Mouse (Mus musculus) 416B (cell line): ENCODE results near the gene Adad1.

Source experiments
- DNase-seq: peaks from one replicate; pipeline ENCODE4 v3.0.0; 2011; ENCODE audit warnings: low read depth

Adad1 gene

DNA sequence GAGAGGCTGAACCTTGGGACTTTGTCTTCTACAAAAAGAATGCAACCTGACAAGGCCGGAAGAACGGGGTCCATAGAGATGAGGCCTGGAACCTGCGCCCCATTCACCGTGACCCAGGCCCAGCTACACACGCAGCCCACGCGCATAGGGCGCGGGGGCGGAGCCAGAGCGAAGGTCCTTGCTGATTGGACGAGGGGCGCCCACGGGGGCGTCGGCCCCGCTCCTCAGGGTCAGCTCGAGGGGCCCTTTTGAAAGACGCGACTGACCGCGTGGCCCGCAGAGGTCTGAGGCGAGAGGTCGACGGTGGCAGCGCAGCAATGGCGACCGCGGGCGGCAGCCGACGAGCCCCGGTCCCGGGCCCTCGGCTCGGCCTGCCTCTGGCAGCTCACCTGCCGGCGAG, at the start of gene Adad1:
Adad1 (plus strand) TSS at position 122 of the 400 bp plus-strand sequence.
- no peak for DNase-seq

DNA sequence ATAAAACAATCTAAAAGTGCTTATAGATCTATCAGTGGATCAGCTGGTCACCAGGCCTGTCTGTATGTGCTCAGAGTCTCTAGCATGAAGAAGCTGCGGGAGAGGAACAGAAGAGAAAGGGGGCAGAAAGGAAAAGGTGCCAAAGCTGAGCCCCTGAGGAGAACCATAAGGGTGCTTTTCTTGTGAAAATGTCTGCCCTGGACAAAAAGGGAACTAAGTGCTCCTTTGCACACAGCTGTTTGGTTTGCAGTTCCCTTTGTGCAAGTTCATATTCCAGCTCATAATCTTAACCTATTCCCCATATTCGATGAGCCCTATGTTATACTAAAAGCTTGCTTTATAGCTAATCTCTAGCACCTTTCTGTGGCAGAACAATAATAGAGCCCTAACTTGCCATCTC, 25.3 kb upstream of the Adad1 start:
- DNase-seq: peak; percentile 39

DNA sequence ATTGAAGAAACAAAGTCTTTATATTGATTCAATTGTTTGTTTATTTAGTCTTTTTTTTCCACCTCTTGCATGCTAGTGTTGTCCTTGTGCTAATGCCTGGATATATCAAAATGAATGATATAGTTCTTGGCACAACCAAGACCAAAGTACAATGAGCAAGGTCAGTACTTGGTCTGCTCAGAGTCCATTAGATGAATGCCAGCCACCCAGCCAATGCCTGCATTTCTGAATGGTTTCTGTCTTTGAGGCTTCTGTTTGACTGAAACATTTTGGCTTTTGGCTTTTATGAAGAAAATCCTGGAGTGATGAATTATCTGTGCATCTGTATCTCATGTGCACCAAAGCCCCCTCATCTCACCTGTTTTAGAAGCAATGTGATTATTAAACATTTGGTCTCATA, 23.5 kb upstream of the Adad1 start:
- no peak for DNase-seq

DNA sequence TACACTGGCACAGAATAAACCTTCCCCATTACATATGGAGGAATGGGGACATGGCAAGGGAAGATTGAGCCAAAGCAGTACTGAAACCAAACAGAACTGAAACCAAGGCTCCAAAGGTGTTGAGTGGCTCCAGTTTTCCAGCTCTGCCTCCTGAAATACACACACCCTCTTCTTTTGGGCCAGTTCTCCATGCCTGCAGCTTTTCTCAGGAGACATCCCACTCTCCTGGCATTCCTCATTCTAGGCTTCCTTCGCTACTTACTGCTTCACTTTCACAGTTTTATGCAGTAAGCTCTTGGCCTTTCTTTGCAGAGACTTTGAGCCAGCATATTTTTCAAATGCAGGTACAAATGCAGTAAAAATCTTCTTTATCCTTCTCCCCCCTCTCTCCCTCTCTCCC, 11.8 kb upstream of the Adad1 start:
- DNase-seq: no peak

DNA sequence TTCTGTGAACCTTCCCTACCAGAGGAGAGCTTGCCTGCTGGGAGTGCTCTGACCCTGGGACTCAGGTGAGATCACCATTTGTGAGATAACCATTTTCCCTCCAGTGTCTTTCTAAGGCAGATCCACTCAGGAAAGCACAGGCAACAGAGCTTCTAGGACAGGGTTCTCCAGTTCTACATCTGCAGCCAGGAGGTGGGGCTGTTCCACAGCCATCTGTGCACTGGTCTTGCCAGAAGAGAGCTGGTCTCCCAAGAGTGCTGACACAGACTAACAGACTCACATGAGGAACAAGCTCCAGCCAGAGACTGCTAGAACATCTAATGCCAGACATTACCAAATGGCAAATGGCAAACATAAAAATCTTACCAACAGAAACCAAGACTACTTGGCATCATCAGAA, 9.9 kb downstream of the Adad1 start:
- peak; percentile 32 for DNase-seq

DNA sequence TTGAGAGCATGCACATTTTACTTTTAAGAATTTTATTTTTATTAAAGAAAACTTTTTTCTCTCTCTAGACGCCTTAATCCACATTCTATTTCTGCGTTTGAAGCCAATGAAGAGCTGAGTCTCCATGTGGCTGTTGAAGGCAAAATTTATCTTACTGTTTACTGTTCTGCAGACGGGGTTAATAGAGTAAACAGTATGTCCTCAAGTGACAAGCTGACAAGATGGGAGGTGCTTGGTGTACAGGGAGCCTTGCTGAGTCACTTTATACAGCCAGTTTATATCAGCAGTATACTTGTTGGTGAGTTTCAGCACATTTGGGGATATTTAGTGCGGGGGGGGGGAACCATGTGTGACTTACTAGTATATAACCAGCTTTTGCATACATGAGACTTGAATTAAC, 21.5 kb downstream of the Adad1 start:
- DNase-seq: no peak

DNA sequence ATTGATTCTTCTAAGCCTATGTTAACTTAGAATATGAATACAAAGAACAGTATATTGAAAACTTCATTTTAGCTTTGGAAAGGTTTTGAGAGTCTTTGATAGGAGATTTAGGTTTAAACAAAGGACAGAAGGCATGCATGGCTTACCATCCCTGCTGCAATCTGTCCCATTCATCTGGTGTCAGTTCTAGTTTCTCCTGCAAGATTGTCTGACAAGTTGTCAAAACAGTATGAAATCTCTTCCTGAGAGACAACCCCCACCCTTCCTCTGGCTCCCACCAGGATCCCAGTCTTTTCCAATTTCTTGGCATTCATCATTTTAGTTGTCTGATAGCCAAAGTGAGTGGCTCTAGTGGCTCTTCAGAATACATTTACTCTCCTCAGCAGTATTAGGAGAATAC, 27.4 kb downstream of the Adad1 start:
- DNase-seq: no peak

DNA sequence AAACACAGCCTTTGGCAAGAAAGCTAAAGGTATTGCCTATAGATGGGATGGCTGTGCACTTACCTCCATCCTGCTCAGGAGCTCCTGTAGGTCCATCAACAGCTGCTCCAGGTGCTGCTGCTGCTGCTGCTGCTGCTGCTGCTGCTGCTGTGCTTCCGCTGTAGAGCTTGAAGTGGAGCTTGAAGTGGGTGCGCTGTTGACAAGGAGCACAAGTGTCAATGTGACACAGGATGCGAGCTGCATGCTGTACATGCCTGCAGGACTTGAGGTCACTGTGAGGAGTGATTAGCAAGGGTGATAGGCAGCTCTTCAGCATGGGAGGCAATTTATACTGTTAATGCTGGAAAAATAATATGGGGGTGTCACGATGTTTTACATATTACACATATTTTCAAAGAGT, 62.3 kb downstream of the Adad1 start, which contains the start of gene Il2:
Il2 (minus strand) TSS at position 305 of the 400 bp plus-strand sequence.
- no peak for DNase-seq

DNA sequence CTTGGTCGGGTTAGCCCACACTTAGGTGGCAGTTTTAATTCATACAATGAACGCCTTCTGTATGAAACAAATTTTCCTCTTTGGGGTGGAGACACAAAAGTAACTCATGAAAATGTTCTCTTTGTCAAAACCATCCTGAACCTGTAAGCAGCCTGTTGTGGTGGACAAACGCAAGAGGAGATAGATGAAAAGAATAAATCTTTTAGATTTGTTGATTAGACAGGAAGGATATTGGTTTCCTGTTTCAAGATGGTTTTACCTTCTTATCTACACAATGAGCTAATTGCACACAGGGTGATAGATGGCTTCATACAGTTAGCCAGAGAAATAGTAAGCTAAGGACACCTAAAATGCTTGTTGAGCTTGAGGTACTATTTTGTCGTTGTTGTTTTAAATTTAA, 62.8 kb downstream of the Adad1 start:
- peak; percentile 10 for DNase-seq

DNA sequence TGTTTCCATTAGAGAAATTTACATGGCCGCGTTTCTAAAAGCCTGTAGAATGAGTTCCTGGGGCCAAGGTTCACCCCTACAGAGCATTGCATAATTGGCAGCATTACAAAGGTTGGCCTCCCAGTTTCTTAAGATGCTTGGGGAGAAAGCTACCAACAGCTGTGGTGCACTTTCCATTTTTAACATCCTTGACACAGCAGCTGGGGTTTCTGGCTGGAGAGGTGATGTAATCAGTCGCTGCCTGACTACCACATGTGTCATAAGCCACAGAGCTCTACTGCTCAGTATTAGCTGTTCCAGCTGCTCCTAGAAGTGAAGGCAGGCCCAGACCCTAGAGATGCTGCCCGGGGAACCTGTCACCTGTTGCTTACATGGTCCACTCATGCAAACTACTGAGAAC, 64.9 kb downstream of the Adad1 start:
- DNase-seq: peak; percentile 79

DNA sequence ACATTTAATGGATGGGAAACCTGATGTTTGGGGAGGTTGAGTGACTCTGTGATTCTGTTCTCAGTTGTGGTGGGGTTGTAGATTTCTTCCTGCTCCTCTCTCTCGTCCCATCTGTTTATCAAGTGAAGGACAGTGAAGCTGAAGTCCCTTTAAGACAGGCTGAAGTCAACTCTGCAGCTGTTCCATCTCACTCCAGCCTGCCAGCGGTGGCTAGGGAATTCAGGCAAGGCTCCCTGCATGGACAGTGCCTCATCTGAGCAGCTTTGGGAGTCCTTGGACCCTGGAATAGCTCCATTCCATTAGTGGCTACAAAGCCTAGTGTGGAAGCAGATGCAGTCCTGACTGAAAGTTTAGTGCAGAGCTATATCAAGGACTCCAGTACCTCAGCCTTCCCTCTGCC, 65.7 kb downstream of the Adad1 start:
- DNase-seq: no peak

DNA sequence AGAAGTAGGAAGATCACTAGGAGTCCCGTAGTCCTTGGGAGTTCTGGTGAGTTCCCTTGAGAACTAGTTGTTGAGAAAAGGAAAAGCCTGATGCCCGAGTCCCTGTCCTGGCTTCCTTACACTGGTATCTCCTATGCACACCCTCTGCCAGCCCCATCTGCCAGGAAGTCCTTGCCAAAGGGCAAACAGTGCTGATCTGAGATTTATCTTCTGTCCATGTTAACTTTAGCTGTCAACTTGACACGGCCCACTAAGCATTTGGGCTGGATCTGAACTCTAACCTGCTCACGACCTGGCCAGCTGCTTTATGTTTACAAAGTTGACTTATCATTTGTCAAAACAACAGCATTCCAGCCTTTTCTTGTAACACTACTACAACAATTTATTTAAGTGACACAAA, 73.9 kb downstream of the Adad1 start:
- no peak for DNase-seq

DNA sequence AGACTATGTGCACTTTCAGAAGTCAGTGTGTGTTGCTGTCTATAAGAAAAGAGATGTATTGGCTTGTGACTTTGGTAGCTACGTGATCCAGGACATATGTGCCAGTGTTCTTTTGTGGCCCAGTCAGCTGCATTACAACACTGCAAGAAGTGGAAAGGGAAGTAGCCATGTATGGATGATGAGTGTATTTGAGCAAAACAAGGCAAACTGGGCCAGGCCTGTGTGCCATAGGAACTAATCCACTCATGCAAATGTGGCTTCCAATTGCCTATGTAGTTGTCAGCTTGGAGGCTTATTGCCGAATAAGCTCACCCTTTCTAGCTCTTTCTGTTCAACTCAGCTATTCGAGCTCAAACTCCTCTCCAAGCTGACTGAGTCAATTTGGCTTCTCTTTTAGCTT, 75.9 kb downstream of the Adad1 start:
- no peak for DNase-seq

DNA sequence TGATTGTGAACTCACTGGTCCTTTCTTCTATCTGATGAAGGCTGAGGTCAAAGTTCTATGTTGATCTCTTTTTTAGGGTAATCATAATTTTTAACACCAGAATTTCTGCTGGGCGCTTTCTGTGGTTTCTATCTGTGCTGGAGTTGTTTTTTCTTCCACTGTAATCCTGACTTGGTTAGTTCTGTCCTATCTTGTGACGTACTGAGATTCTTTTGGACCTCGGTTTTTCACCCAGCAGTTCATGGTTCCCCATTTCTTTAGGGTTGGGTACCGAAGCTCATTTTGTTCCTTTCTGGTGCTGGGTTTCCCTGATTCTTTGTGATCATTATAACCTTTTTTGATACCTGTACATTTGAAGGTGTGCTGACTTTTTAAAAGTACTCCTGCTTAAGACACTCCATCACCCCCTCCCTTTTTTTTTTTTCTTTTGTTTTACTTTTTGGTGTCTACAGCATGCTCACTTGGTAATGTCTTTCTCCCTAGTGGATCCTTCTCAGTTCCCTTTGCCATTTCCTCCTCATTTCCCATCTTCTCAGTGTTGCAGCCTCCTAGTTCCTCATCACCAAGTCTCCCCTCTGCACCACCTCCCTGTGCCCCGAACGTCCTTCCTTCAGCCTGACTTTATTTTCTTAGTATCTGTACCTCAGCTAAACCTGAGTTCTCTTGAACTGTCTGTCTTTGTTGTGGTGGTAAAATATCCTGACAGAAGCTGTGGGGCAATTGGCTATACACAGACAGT, 77.0 kb downstream of the Adad1 start:
- no peak for DNase-seq

DNA sequence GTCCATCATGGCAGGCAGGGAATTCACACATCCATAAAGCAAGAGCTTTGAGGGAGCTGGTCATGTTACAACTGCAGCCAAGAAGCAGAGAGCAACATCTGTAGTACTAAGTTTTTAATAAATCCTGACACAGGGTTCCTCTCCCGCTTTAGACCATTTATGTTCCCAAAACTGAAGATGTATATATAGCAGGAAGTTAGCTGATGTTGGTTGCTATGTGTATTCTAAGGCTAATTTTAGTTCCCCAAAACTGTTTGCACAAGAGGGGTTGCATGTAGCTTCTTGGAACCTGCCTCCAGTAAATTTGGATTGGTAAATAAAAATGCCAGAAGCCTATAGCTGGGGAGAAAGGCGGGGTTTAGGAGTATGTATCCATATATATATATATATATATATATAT, 78.5 kb downstream of the Adad1 start:
- no peak for DNase-seq

DNA sequence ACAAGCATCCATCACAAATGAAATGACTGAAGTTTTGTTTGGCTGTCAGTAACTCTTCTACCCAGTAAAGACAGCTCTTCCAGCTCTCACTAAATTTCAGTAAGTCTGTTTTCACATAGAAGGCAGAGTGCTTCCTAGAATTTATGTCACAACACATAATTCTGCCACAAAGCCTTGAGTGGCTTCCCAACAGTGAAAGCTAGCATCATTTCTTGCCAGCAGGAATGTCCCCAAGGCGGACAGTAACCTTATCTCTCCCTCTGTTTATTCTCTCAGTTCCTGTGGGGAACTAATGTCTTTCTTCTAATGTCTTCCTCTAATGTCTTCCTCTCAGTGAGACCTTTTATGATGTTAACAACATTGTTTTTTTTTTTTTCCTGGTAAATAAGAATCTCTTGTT, 81.7 kb downstream of the Adad1 start:
- DNase-seq: no peak

DNA sequence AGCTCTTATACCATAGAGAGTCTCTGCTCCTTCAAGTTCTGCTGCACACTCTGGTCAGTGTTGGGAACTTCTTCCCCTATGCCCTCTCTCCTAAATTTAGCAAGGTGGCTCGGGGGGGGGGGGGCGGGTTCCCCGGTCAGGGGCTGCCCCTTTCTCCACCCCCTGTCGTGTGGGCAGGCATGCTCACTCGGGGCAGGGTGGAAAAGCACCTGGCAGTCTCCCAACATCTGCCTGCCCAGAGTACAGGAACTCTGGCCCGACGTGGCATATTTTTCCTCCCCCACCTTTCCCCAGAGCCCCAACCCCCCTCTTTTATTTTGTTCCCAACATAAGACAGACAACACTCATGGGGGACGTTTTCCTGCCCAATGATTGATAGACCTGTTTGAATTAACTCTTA, 83.1 kb downstream of the Adad1 start:
- DNase-seq: no peak

DNA sequence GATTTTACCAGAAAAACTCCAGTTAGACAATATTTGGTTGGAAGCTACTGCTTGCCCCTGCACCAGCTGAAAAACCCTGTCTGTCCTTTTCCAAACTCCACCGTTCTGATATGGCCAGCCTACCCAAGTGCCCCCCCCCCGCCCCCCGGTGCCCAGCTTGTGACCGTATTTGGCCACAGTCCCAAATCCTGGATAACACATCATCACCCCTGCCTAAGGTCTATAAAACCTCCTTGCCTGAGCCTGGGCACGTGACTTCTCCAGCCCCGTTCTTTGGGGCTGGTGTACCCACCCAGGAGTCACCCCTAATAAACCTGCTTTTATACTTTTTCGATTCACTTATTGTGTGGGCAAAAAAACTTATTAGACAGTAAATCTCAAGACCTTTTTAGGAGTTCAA, 83.5 kb downstream of the Adad1 start:
- DNase-seq: no peak

DNA sequence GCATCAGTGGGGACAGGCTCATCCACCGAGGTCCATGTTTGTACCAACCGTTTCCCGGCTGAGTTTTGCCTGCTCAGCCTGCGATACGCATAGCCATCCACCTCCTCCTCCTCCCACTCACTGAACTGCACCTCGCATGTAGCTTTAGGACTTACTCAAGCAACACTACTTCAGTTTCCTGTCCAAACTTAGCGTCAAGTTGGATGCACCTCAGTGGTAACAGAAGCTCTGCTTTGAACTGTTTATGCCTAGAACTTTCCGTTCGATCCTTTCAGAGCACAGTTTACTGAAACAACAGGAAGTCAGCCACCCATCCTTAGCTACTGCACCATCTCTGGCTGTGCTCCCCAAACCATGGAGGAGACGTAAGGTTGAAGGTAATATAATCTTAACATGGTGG, 88.9 kb downstream of the Adad1 start:
- DNase-seq: no peak

DNA sequence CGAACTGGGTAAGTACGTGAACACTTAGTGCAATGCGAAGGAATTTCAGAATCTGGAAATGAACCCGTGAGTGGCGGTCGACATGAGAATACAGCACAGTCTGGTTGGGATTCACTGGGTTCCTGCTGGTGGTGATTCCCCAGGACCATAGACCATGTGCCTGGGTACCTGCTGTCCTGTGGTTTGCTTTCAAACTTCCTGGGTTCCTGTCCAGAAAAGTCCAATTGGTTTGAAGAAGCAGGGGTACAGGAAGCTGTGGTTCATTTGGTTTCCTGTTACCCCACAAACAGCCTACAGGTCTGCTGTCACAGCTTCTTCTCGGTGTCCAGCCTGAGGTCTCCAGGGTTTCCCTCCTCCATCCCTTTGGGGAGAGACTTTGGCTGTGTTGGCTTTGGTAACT, 89.7 kb downstream of the Adad1 start:
- DNase-seq: peak; percentile 26

DNA sequence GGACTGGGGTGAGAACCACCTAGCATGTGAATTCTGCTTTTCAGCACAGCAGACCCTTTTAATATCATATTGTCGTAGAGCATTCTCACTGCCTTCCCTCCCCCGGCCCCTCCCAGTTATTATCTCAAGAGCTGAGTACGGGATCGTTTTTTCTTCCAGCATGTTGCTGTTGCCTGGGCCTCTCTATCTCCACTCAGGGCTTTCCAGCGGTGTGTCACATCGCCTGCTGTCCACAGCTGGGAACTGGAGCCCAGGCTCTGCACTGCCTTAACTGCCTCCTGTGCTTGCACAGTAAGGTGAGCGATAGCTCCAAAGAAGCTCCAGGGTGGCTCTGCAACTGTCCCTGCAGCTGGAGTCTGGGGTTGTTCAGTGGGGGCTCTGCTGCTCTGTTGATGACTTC, 91.1 kb downstream of the Adad1 start:
- no peak for DNase-seq

DNA sequence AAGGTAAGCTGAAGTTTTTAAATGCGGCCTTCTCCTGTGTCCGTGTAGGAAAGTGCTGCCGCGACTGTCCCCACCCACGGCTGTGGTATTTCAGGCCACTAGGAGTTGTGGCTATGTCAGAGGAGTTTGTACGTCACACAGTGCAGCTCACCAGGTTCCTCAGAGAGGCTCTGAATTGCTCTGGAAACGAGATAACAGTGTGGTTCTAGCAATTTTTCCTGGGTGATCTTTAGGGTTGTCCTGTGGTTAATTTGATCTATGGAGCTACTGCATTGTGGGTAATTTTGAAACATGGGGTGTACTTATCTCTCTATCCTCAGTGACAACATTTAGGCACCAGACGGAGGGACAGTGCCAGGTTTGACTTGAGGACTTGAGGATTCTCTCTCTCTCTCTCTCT, 93.8 kb downstream of the Adad1 start:
- DNase-seq: peak; percentile 8

DNA sequence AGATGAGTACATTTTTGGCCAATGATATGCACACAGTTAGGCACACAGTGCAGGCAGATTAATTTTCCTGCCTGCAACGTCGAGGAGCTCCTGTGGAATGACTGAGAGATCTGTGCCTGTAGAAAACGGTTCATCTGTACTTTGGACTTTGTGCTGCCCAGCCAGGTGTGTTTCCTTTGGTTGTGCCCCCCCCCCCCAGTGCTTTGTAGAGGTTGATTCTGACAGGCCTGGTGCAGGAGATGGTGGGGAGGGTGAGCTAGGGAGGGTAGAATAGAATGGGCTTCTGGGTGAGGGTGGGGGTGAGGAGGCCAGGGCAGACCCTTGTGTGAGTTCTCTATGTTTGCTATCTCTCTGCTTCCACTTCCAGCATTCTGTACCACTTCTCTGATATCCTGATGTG, 94.9 kb downstream of the Adad1 start:
- no peak for DNase-seq

DNA sequence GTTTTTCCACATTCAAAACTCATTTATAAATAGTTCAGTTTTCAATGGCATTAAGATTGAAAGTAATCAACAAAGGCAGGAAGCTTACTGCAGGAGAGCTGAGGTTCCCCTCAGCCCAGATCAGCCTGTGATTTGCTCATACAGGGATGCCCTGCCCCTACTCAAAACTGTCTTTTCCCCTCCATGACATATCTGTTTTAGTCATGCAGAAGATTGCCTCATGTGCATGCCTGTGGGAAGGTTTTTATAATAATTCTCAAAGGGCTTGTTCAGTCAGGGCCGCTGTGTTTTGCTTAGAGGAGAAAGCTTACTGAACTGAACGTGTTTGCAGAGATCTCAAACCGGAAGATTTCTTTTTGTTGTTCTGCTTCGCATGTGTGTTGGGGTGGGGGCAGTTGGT, 97.8 kb downstream of the Adad1 start:
- no peak for DNase-seq

DNA sequence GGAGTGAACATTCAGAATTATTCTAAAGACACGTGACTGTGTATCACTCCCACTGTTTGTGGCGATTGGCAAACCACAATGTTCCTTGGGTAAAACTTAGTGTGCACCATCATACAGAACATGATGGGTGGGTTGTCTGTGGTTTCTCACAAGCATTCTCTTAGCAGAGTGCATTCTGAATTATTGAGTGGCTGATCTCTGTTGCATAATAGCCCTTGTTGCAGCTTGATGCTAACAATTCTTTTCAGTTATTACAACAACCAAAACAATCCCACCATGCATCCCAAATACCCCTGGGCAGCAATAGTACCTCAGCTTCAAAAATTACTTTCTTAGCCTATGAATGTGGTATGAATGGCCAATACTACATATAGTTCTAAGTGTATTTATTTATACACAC, 106.0 kb downstream of the Adad1 start:
- DNase-seq: peak; percentile 10
